In the genomic region with DNA sequence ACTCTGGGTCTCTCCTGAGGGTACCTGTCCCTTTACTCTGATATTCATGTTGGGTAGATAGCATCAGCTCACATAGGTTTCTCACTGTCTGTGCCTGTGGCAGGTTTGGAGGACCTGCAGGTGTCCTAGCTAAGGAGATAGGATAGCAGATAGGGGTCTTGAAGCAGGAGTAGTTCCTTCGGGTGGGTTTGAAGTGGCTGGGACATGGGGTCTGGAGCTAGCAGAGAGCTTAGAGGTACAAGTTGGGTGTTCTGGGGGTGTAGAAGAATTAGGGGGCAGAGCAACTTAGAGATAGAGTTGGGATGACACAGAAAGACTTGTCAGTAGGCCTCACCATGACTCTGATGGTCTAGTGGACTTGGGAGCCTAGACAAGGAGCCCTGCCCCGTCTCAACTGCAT, we compare ENCODE assay signal across 16 mouse cellular contexts. TPM values are rescaled to one million over a fixed set of nuclear protein-coding genes. Genes with fewer than 3 reads are reported as not detected.
DNase-seq lines count a peak whose midpoint lies in the region; ATAC-seq and TF ChIP-seq lines count a peak whose summit lies in the region.
"Had no signal": no experiment of that assay in that cellular context is flagged by ENCODE, and none has a peak within 500 bp of the region (broad histone marks: within the 10 kb centered on the region; RNA-seq: fewer than 3 reads in every experiment).

No protein-coding gene starts in this region.

- TF ChIP-seq CTCF in heart, postnatal 0 days (IDR thresholded peaks at IDR 0.05; ENCODE audit: low read depth): no peak
- no peak for TF ChIP-seq CTCF in CH12.LX (conservative IDR thresholded peaks at IDR 0.05 in 1 of 2, IDR thresholded peaks at IDR 0.05 in 1 of 2; ENCODE audit: low read depth in 2 of 2, low read length in 2 of 2)
- no peak for TF ChIP-seq CTCF in forebrain, postnatal 0 days (IDR thresholded peaks at IDR 0.05; ENCODE audit: low read depth)
- no peak for TF ChIP-seq CTCF in liver, postnatal 0 days (IDR thresholded peaks at IDR 0.05; ENCODE audit: low read depth)

- WGBS in heart, postnatal 0 days: 87% methylated on average over 2 of the region's 2 CpGs
- 84% methylated on average over 2 of the region's 2 CpGs for WGBS in forebrain, postnatal 0 days
- WGBS in liver, postnatal 0 days (ENCODE audit: insufficient replicate concordance): 75% methylated on average over 2 of the region's 2 CpGs

- H3K9ac ChIP-seq in heart, postnatal 0 days (replicated peaks; ENCODE audit: low read depth, low read length): no peak overlapping the region
- no peak overlapping the region for H3K9ac ChIP-seq in CH12.LX (ENCODE audit: insufficient read depth, low read depth)
- no peak overlapping the region for H3K9ac ChIP-seq in forebrain, postnatal 0 days
- H3K9ac ChIP-seq in liver, postnatal 0 days (replicated peaks): peak overlapping the region; percentile 95
- H3K9ac ChIP-seq: embryonic facial prominence, embryonic 12.5 days; heart, embryonic 15.5 days; limb, embryonic 15.5 days had no signal

- intact Hi-C loops in heart, postnatal 36 days (cut with DNase I): no loop called here

- H3K9me3 ChIP-seq in heart, postnatal 0 days (replicated peaks; ENCODE audit: control insufficient read depth, low read length): no peaks in the 10 kb centered on the region
- no peaks in the 10 kb centered on the region for H3K9me3 ChIP-seq in CH12.LX (replicated peaks; ENCODE audit: low read length)
- H3K9me3 ChIP-seq in forebrain, postnatal 0 days (ENCODE audit: low read length): no peaks in the 10 kb centered on the region
- no peaks in the 10 kb centered on the region for H3K9me3 ChIP-seq in liver, postnatal 0 days (ENCODE audit: low read length)
- H3K9me3 ChIP-seq: embryonic facial prominence, embryonic 12.5 days; heart, embryonic 15.5 days; limb, embryonic 15.5 days had no signal

- peaks cover 16% of the 10 kb centered on the region for H3K4me1 ChIP-seq in heart, postnatal 0 days (ENCODE audit: control insufficient read depth, insufficient read depth)
- H3K4me1 ChIP-seq in CH12.LX (ENCODE audit: control insufficient read depth in 1 of 2, insufficient read depth in 2 of 2): peaks cover 17 to 54% of the 10 kb centered on the region in 2 experiments
- H3K4me1 ChIP-seq in forebrain, postnatal 0 days (ENCODE audit: insufficient read depth): peaks cover 23% of the 10 kb centered on the region
- H3K4me1 ChIP-seq in liver, postnatal 0 days (ENCODE audit: insufficient read depth): peaks cover 40% of the 10 kb centered on the region

- peaks cover 19% of the 10 kb centered on the region for H3K79me2 ChIP-seq in CH12.LX (replicated peaks; ENCODE audit: control insufficient read depth, extremely low read depth, insufficient read depth, poor library complexity, severe bottlenecking)

- no peak for ATAC-seq in heart, postnatal 0 days (ENCODE audit: insufficient read depth, low read depth)
- ATAC-seq in forebrain, postnatal 0 days: no peak
- no peak for ATAC-seq in liver, postnatal 0 days

- no peak for TF ChIP-seq RAD21 in CH12.LX (IDR thresholded peaks at IDR 0.05; ENCODE audit: low read depth, low read length)

- dilution Hi-C loops in CH12.LX (cut with MboI; ENCODE audit: extremely low pct_ligation_motif_present, extremely low pct_unique_long_range_greater_than_20kb, low sequenced_read_pairs): no loop called here

- TF ChIP-seq EP300 in heart, postnatal 0 days (IDR thresholded peaks at IDR 0.05; ENCODE audit: low read depth): no peak
- no peak for TF ChIP-seq EP300 in CH12.LX (IDR thresholded peaks at IDR 0.05; ENCODE audit: low read length)
- no peak for TF ChIP-seq EP300 in liver, postnatal 0 days (IDR thresholded peaks at IDR 0.05; ENCODE audit: low read depth)

- H3K36me3 ChIP-seq in heart, postnatal 0 days (replicated peaks; ENCODE audit: control insufficient read depth, insufficient read depth, low read length): peaks cover 3% of the 10 kb centered on the region; the same call in 1 of the 2 replicates
- H3K36me3 ChIP-seq in CH12.LX (replicated peaks in 1 of 2; ENCODE audit: control insufficient read depth in 1 of 2, insufficient read depth in 1 of 2, low read length in 1 of 2): peaks cover 11 to 37% of the 10 kb centered on the region in 2 experiments
- H3K36me3 ChIP-seq in forebrain, postnatal 0 days (ENCODE audit: insufficient read depth): 0 out of 2 replicates have a peak, but pooled peaks cover 6% of the 10 kb centered on the region
- no peaks in the 10 kb centered on the region; the same call in 1 of the 2 replicates for H3K36me3 ChIP-seq in liver, postnatal 0 days (replicated peaks; ENCODE audit: insufficient read depth, low read length)

- no peak overlapping the region for H3K27ac ChIP-seq in heart, postnatal 0 days (ENCODE audit: low read depth)
- no peak overlapping the region for H3K27ac ChIP-seq in CH12.LX (ENCODE audit: insufficient read depth, low read depth)
- H3K27ac ChIP-seq in forebrain, postnatal 0 days (ENCODE audit: low read depth, low read length): no peak overlapping the region
- no peak overlapping the region for H3K27ac ChIP-seq in liver, postnatal 0 days (ENCODE audit: low read depth)
- H3K27ac ChIP-seq: embryonic facial prominence, embryonic 12.5 days; heart, embryonic 15.5 days; kidney, postnatal 0 days; limb, embryonic 15.5 days had no signal

- no peak overlapping the region for H3K4me3 ChIP-seq in heart, postnatal 0 days (ENCODE audit: low read depth, low read length)
- no peak overlapping the region for H3K4me3 ChIP-seq in CH12.LX (replicated peaks in 1 of 3; ENCODE audit: low read depth in 2 of 3, low read length in 2 of 3, poor library complexity in 1 of 3)
- no peak overlapping the region for H3K4me3 ChIP-seq in forebrain, postnatal 0 days (ENCODE audit: low read depth, low read length)
- H3K4me3 ChIP-seq in liver, postnatal 0 days (ENCODE audit: low read depth, low read length): no peak overlapping the region

- TF ChIP-seq POLR2A in CH12.LX (IDR thresholded peaks at IDR 0.05; ENCODE audit: low read depth, low read length): no peak

- DNase-seq in heart, postnatal 0 days (ENCODE audit: low spot score): peak; percentile 2
- no peak for DNase-seq in heart, postnatal 36 days
- no peak for DNase-seq in CH12.LX (ENCODE audit: extremely low read depth)
- no peak for DNase-seq in forebrain, postnatal 0 days
- DNase-seq in liver, postnatal 0 days: no peak
- DNase-seq in embryo, embryonic 10.5 days (ENCODE audit: low spot score): no peak
- no peak for DNase-seq in ovary, adult 18-20 months (ENCODE audit: low spot score)
- no peak for DNase-seq in spleen, postnatal 36 days (ENCODE audit: low spot score in 2 of 2)
- DNase-seq: adrenal gland, postnatal 10 days; layer of hippocampus, postnatal 36 days; thymus, postnatal 25 days had no signal

- no peaks in the 10 kb centered on the region for H3K27me3 ChIP-seq in heart, postnatal 0 days (ENCODE audit: control insufficient read depth, insufficient read depth, low read length)
- H3K27me3 ChIP-seq in CH12.LX (replicated peaks): no peaks in the 10 kb centered on the region
- H3K27me3 ChIP-seq in forebrain, postnatal 0 days (ENCODE audit: insufficient read depth, low read length): no peaks in the 10 kb centered on the region
- no peaks in the 10 kb centered on the region for H3K27me3 ChIP-seq in liver, postnatal 0 days (ENCODE audit: insufficient read depth, low read length)
- H3K27me3 ChIP-seq: embryonic facial prominence, embryonic 12.5 days; heart, embryonic 15.5 days; limb, embryonic 15.5 days had no signal

- no peak overlapping the region for H3K4me2 ChIP-seq in heart, postnatal 0 days (ENCODE audit: low read depth, low read length)
- peak overlapping the region; percentile 90; the same call in 1 of the 2 replicates for H3K4me2 ChIP-seq in CH12.LX (ENCODE audit: insufficient read depth, low read depth, poor library complexity, severe bottlenecking)
- H3K4me2 ChIP-seq in forebrain, postnatal 0 days (ENCODE audit: low read depth): peak overlapping the region; percentile 88; the same call in 1 of the 2 replicates
- H3K4me2 ChIP-seq in liver, postnatal 0 days (ENCODE audit: low read depth, low read length): peak overlapping the region; percentile 95

- in situ Hi-C loops in CH12.LX (cut with MboI; ENCODE audit: low pct_ligation_motif_present, low pct_unique_long_range_greater_than_20kb, low sequenced_read_pairs): no loop called here

RNA-seq across cellular contexts. Expression of a gene that starts 2.2 kb away (rescaled TPM):
- 49.5 and 76.4 TPM in 2 replicates for total RNA-seq in heart, postnatal 0 days (2014; rRNA removed; ENCODE audit: low replicate concordance)
- 2.8 and 2.9 TPM in 2 replicates for polyA plus RNA-seq in heart, postnatal 0 days (2015; fragmentation: Nextera tagmentation; extraction: Ambion mirVana)
- 10 to 100 TPM; 46.2 to 54.2 TPM for total RNA-seq in heart, postnatal 36 days (2021)
- total RNA-seq in CH12.LX (2012; rRNA removed) (52.1 and 55.1 TPM in 2 replicates), CH12.LX (2014; rRNA removed) (25.8 and 28.5 TPM in 2 replicates)
- 21.4 and 23.9 TPM in 2 replicates for polyA plus RNA-seq in CH12.LX (2012; ENCODE audit: insufficient read length, low read depth)
- 118 and 120 TPM in 2 replicates for total RNA-seq in forebrain, postnatal 0 days (2014; rRNA removed)
- polyA plus RNA-seq in forebrain, postnatal 0 days (2015; fragmentation: Nextera tagmentation; extraction: Ambion mirVana): 15.1 and 16.3 TPM in 2 replicates
- polyA plus RNA-seq in liver, postnatal 0 days (2015; fragmentation: Nextera tagmentation; extraction: Ambion mirVana): 5.1 and 5.7 TPM in 2 replicates

RNA-seq across cellular contexts. Expression of a gene that starts 9.9 kb away (rescaled TPM):
- 99.5 and 113 TPM in 2 replicates for total RNA-seq in heart, postnatal 0 days (2014; rRNA removed; ENCODE audit: low replicate concordance)
- 57.8 and 62.6 TPM in 2 replicates for polyA plus RNA-seq in heart, postnatal 0 days (2015; fragmentation: Nextera tagmentation; extraction: Ambion mirVana)
- total RNA-seq in heart, postnatal 36 days (2021): 10 to 100 TPM; 27.4 to 33.7 TPM
- 17.2 and 24.0 TPM in 2 replicates for total RNA-seq in CH12.LX (2012; rRNA removed)
- total RNA-seq in CH12.LX (2014; rRNA removed): 8.8 and 10.8 TPM in 2 replicates
- 10.8 and 12.4 TPM in 2 replicates for polyA plus RNA-seq in CH12.LX (2012; ENCODE audit: insufficient read length, low read depth)
- 19.5 and 35.9 TPM in 2 replicates for total RNA-seq in forebrain, postnatal 0 days (2014; rRNA removed)
- 25.0 and 30.5 TPM in 2 replicates for polyA plus RNA-seq in forebrain, postnatal 0 days (2015; fragmentation: Nextera tagmentation; extraction: Ambion mirVana)
- 13.7 and 14.4 TPM in 2 replicates for polyA plus RNA-seq in liver, postnatal 0 days (2015; fragmentation: Nextera tagmentation; extraction: Ambion mirVana)
- total RNA-seq: megakaryocyte progenitor cell, adult 5-6 weeks had no signal

RNA-seq across cellular contexts. Expression of a gene that starts 13.8 kb away (rescaled TPM):
- total RNA-seq in heart, postnatal 0 days (2014; rRNA removed; ENCODE audit: low replicate concordance): 0.11 and 0.19 TPM in 2 replicates
- polyA plus RNA-seq in heart, postnatal 0 days (2015; fragmentation: Nextera tagmentation; extraction: Ambion mirVana): 0.04 and 0.05 TPM in 2 replicates
- total RNA-seq in heart, postnatal 36 days (2021): under 1 TPM; 0.27 to 0.28 TPM
- total RNA-seq in CH12.LX (2012; rRNA removed) (0.63 and 0.89 TPM in 2 replicates), CH12.LX (2014; rRNA removed) (0.09 and 0.15 TPM in 2 replicates)
- 0.34 and 0.47 TPM in 2 replicates for polyA plus RNA-seq in CH12.LX (2012; ENCODE audit: insufficient read length, low read depth)
- total RNA-seq in forebrain, postnatal 0 days (2014; rRNA removed): 0.54 and 0.67 TPM in 2 replicates
- polyA plus RNA-seq in forebrain, postnatal 0 days (2015; fragmentation: Nextera tagmentation; extraction: Ambion mirVana): 0.14 and 0.22 TPM in 2 replicates
- 0.08 and 0.09 TPM in 2 replicates for polyA plus RNA-seq in liver, postnatal 0 days (2015; fragmentation: Nextera tagmentation; extraction: Ambion mirVana)

RNA-seq across cellular contexts. Expression of a gene that starts 18.3 kb away (rescaled TPM):
- 122 and 146 TPM in 2 replicates for total RNA-seq in heart, postnatal 0 days (2014; rRNA removed; ENCODE audit: low replicate concordance)
- 155 TPM in 2 replicates for polyA plus RNA-seq in heart, postnatal 0 days (2015; fragmentation: Nextera tagmentation; extraction: Ambion mirVana)
- total RNA-seq in heart, postnatal 36 days (2021): 100 to 1,000 TPM; 114 to 116 TPM
- 142 and 149 TPM in 2 replicates for total RNA-seq in CH12.LX (2012; rRNA removed)
- total RNA-seq in CH12.LX (2014; rRNA removed): 162 and 182 TPM in 2 replicates
- polyA plus RNA-seq in CH12.LX (2012; ENCODE audit: insufficient read length, low read depth): 138 and 141 TPM in 2 replicates
- total RNA-seq in forebrain, postnatal 0 days (2014; rRNA removed): 90.9 and 93.0 TPM in 2 replicates
- 148 and 183 TPM in 2 replicates for polyA plus RNA-seq in forebrain, postnatal 0 days (2015; fragmentation: Nextera tagmentation; extraction: Ambion mirVana)
- polyA plus RNA-seq in liver, postnatal 0 days (2015; fragmentation: Nextera tagmentation; extraction: Ambion mirVana): 89.9 and 92.7 TPM in 2 replicates

RNA-seq across cellular contexts. Expression of a gene that starts 19.8 kb away (rescaled TPM):
- total RNA-seq in heart, postnatal 0 days (2014; rRNA removed; ENCODE audit: low replicate concordance): 9.8 and 11.8 TPM in 2 replicates
- 7.0 and 7.2 TPM in 2 replicates for polyA plus RNA-seq in heart, postnatal 0 days (2015; fragmentation: Nextera tagmentation; extraction: Ambion mirVana)
- 10 to 100 TPM in 1 of 2 experiments, 1 to 10 TPM in 1; 9.5 to 11.7 TPM for total RNA-seq in heart, postnatal 36 days (2021)
- total RNA-seq in CH12.LX (2012; rRNA removed) (12.1 and 16.2 TPM in 2 replicates), CH12.LX (2014; rRNA removed) (8.0 and 9.0 TPM in 2 replicates)
- polyA plus RNA-seq in CH12.LX (2012; ENCODE audit: insufficient read length, low read depth): 15.5 and 16.5 TPM in 2 replicates
- total RNA-seq in forebrain, postnatal 0 days (2014; rRNA removed): 12.7 and 19.8 TPM in 2 replicates
- 18.7 and 22.8 TPM in 2 replicates for polyA plus RNA-seq in forebrain, postnatal 0 days (2015; fragmentation: Nextera tagmentation; extraction: Ambion mirVana)
- polyA plus RNA-seq in liver, postnatal 0 days (2015; fragmentation: Nextera tagmentation; extraction: Ambion mirVana): 8.1 and 8.4 TPM in 2 replicates
